Mouse (Mus musculus) gastrocnemius, adult 2 months (tissue): Measurements from ENCODE around the gene Tprgl. TPM values are rescaled to one million over a fixed set of nuclear protein-coding genes. Genes with fewer than 3 reads are reported as not detected.

Source experiments
- DNase-seq: peaks from one replicate; pipeline ENCODE4 v3.0.0; 2022
- H3K27ac ChIP-seq: fragments of 200-600 bp; 2 replicates; pipeline ENCODE4 v1.8.1; 2022; ENCODE audit warnings: mild to moderate bottlenecking
- H3K4me3 ChIP-seq: fragments of 200-600 bp; 2 replicates; pipeline ENCODE4 v1.8.1; 2022; ENCODE audit warnings: mild to moderate bottlenecking, moderate library complexity
- CTCF ChIP-seq: fragments of 200-600 bp; IDR thresholded peaks from 2 replicates; pipeline ENCODE4 v1.8.1; 2022; ENCODE audit warnings: antibody characterized with exemption, mild to moderate bottlenecking, moderate library complexity
- intact Hi-C: fragments of 180-260 bp; cut with DNase I; formaldehyde crosslinking; loops from one replicate; pipeline ENCODE4 v1.15.1; 2025
- long read RNA-seq, 2 experiments: library from polyadenylated mRNA; stranded (forward); transcript quantifications; one replicate each; pipeline ENCODE4 v2.0.0; 2021
- total RNA-seq, 2 experiments: library from RNA; stranded (reverse); gene quantifications; 2 replicates each; pipeline ENCODE4 v1.2.3; 2021

Gene Tprgl
- total RNA-seq, result 100 to 1,000 TPM in 1 of 2 experiments, 10 to 100 TPM in 1; 86.9 to 109 TPM
- long read RNA-seq, experiment 1, transcript Tprgl-201 (4 exons, 1,724 nt), result major isoform, 257 of 266 reads
- long read RNA-seq, experiment 1, partial matches to known transcripts, result 3 of 266 reads
- long read RNA-seq, experiment 1, other reads (novel, unspliced or antisense), result 5 of 266 reads
- long read RNA-seq, experiment 2, transcript Tprgl-201 (4 exons, 1,724 nt), result major isoform, 314 of 331 reads
- long read RNA-seq, experiment 2, partial matches to known transcripts, result 2 of 331 reads
- long read RNA-seq, experiment 2, other reads (novel, unspliced or antisense), result 11 of 331 reads

- intact Hi-C loops, result loop anchor here (10.0 kb wide), 2 partner anchors 144 to 196 kb away; partner anchors contain the start of gene Arhgef16
- DNase-seq, result peak; percentile 99
- Histone ChIP-seq H3K27ac (peak within 1 kb of the TSS; percentile 99), H3K4me3 (peak within 1 kb of the TSS; percentile 91)
- no peak for TF ChIP-seq CTCF
Measured at GRCm38 (mm10) chr4:154160538-154161390, at the start of gene Tprgl. TSS of gene Tprgl (minus strand) at chr4:154160666.

- TF ChIP-seq CTCF, result no peak
- no peak for DNase-seq
Measured at GRCm38 (mm10) chr4:154209825-154210224, 49.4 kb upstream of the Tprgl start.

GRCm38 (mm10) chr4:154209054-154209453 is 48.6 kb upstream of the Tprgl start:
- TF ChIP-seq CTCF, result no peak
- intact Hi-C loops, result loop anchor here (5.0 kb wide), 1 partner anchor 142 kb away; no protein-coding TSS in a partner anchor
- no peak overlapping the region for H3K27ac ChIP-seq
- H3K4me3 ChIP-seq, result no peak overlapping the region
- peak; percentile 72 for DNase-seq

More at GRCm38 (mm10) chr4:154209825-154210224, 49.4 kb upstream of the Tprgl start:
- Histone ChIP-seq H3K27ac (no peak overlapping the region), H3K4me3 (no peak overlapping the region)
- intact Hi-C loops, result loop anchor here (5.0 kb wide), 1 partner anchor 143 kb away; no protein-coding TSS in a partner anchor

- TF ChIP-seq CTCF, result no peak; the same call in 1 of the 2 replicates
- peak; percentile 64 for DNase-seq
- intact Hi-C loops, result loop anchor here (1.0 to 5.0 kb wide), 2 partner anchors 44 to 140 kb away; no protein-coding TSS in a partner anchor
- Histone ChIP-seq H3K27ac (no peak overlapping the region), H3K4me3 (no peak overlapping the region)
Measured at GRCm38 (mm10) chr4:154207261-154207660, 46.8 kb upstream of the Tprgl start.

DNA sequence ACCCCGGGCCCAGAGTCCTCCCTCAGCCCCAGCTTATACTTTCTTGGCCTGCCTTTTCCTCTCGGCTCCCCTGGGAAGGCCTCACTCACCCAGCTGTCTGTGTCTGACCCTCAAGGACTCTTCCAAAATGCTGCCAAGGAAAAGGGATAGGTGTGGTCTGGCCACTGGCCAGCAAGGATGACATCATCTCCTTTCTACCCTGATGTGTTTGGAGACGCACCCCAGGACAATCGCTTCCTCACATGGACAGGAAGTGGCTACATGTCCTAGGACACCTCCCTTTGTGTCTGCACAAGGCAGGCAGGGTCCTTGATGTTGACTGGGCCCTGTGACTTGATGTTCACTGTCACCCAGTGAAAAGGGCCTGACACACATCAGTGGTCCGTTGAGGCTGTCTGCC is 44.9 kb upstream of the Tprgl start:
- no peak for DNase-seq
- Histone ChIP-seq H3K4me3 (no peak overlapping the region), H3K27ac (no peak overlapping the region)
- intact Hi-C loops, result loop anchor here (5.0 kb wide), 1 partner anchor 138 kb away; no protein-coding TSS in a partner anchor
- TF ChIP-seq CTCF, result no peak

DNA sequence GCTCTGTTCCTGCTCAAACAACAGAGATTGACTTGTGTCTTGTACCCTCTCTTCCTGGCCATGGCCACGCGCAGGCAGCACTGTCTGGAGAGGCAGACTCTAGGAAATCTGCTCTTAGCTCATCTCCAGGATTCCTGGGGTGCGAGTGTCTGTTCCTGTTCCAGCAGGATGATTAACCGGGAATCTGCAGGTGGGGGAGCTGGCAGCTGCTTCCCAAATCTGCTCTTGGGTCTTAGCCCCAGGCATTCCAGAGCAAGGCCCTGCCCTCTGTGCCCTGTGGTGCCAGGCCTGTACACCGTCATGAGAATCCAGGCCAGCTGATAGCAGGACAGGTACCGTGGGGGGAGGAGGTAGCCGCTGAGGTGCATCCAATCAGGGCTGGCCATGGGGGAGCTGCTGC is 44.1 kb upstream of the Tprgl start:
- no peak for DNase-seq
- intact Hi-C loops, result no loop called here
- Histone ChIP-seq H3K27ac (no peak overlapping the region), H3K4me3 (no peak overlapping the region)
- TF ChIP-seq CTCF, result no peak

DNA sequence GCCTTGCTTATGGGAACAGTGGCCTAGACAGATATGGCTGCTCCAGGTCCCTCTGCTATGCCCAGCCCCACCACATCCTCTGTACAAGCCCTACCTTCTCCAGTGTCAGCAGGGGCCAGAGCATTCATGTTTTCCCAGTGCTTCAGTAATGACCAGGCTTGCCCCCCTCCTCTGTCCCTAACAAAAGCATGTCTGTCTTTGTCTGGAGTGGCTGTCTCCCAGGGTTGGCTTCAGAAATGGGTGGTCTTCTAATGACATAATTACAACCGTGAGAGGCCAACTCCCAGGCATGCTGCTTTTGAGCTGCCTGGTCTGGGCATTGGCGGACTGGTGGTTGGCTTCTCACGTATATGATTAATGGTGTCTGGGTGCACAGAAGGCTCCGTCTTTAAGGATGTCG is 41.0 kb upstream of the Tprgl start:
- DNase-seq, result no peak
- Histone ChIP-seq H3K4me3 (no peak overlapping the region), H3K27ac (no peak overlapping the region)
- TF ChIP-seq CTCF, result no peak
- intact Hi-C loops, result no loop called here

DNA sequence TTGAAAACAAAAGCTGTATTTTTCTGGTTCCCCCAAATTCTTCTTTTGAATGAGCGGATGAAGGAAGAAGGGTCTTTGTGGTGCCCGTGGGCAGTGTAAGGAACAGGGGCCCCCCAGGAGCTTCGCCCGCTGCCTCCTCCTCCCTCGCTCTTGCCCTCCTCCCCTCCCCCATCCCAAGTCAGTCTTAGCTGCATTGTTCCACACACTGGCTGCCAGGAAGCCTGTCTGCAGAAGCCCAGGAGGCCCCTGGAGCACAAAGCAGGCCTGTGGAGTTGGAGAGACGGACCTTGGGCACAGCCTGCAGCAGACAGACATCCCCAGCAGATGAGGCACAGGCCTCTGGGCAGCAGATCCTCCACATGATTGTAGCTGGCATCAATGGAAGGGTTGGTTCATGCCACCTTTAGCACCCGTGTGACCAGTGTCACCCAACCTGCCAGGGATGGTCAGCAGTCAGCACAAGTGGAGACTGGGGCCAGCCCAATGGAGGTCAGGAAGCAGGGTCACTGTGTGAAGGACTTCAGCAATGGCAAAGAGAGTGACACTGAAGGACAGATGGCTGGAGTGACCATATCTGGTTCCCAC is 38.0 kb upstream of the Tprgl start:
- intact Hi-C loops, result loop anchor here (2.0 kb wide), 1 partner anchor 14 kb away; no protein-coding TSS in a partner anchor
- Histone ChIP-seq H3K27ac (no peak overlapping the region), H3K4me3 (no peak overlapping the region)
- TF ChIP-seq CTCF, result no peak
- DNase-seq, result no peak

DNA sequence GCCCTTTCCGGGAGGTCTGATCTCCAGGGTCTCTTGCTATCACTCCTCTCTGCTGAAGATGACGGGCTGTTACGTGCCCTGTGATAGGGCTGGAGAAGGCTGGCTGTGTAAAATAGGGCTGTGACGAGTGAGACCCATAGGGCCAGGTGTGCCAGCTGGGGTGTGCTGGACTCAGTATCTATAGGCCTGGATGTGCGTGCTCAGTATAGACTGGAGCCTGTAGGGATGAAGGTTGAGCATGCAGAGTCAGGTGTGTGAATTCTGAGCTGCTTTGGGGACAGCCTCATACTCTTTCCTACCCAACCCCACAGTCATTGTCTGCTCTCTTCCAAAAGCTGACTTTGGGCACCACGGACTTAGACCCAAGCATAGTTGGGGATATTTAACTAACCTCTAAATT is 37.5 kb upstream of the Tprgl start:
- intact Hi-C loops, result loop anchor here (2.0 kb wide), 1 partner anchor 13 kb away; no protein-coding TSS in a partner anchor
- Histone ChIP-seq H3K4me3 (no peak overlapping the region), H3K27ac (no peak overlapping the region)
- no peak for DNase-seq
- TF ChIP-seq CTCF, result no peak

- peak; percentile 38 for DNase-seq
- intact Hi-C loops, result no loop called here
- H3K27ac ChIP-seq, result no peak overlapping the region
- TF ChIP-seq CTCF, result no peak
- H3K4me3 ChIP-seq, result no peak overlapping the region
Measured at GRCm38 (mm10) chr4:154188948-154189347, 28.5 kb upstream of the Tprgl start.

DNA sequence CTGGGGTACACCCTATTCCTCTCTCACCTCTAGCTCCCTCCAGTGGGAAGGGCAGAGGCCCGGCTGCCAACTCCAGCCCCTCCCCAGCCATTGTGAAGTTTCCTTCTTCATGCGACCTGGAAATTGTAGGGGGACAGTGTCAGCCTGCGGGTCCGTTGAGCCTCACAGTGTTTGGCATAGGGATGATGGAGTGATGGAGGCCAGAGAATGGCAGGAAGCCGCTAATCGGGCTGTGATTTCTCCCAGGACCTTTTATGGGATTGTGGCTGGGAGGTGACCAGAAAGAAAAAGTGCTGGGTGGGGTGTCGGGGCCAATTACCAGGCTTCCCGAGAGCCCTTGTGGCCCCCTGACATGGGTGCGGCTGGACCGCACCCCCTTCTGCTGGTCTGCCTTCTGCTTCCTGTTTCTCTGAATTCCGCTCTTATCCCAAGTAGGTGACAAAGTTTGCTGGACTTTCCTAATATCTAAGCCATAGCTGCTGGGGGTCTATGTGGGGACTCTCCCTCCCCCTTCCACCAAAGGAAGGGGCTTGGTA is 25.6 kb upstream of the Tprgl start:
- no peak for TF ChIP-seq CTCF
- DNase-seq, result no peak
- no peak overlapping the region; the same call in 1 of the 2 replicates for H3K27ac ChIP-seq
- H3K4me3 ChIP-seq, result no peak overlapping the region
- intact Hi-C loops, result no loop called here

- intact Hi-C loops, result loop anchor here (2.0 kb wide), 1 partner anchor 14 kb away; no protein-coding TSS in a partner anchor
- no peak overlapping the region for H3K4me3 ChIP-seq
- DNase-seq, result no peak
- no peak overlapping the region for H3K27ac ChIP-seq
- no peak for TF ChIP-seq CTCF
Measured at GRCm38 (mm10) chr4:154185001-154185400, 24.5 kb upstream of the Tprgl start.
